Mouse (Mus musculus) neural tube, embryonic 15.5 days (tissue): ENCODE data around the gene Plxna1. TPM values are rescaled to one million over a fixed set of nuclear protein-coding genes. Genes with fewer than 3 reads are reported as not detected.

Source experiments
- ATAC-seq: fragments of 200-750 bp; cut with Nextera tagmentation; 2 replicates; pipeline ENCODE4 v1.8.0; 2017; ENCODE audit warnings: mild to moderate bottlenecking, moderate TSS enrichment, moderate library complexity; ENCODE audit not compliant: low FRiP score
- H3K27ac ChIP-seq: fragments of 300-500 bp; sonication (generic); replicated peaks from 2 replicates; pipeline ENCODE4 v1.5.1; 2015; ENCODE audit warnings: mild to moderate bottlenecking, inconsistent platforms
- H3K27me3 ChIP-seq: fragments of 300-500 bp; sonication (generic); replicated peaks from 2 replicates; pipeline ENCODE4 v1.6.1; 2015; ENCODE audit warnings: inconsistent platforms
- H3K36me3 ChIP-seq: fragments of 300-500 bp; sonication (generic); 2 replicates; pipeline ENCODE4 v1.6.1; 2015; ENCODE audit warnings: inconsistent platforms
- H3K4me1 ChIP-seq: fragments of 300-500 bp; sonication (generic); 2 replicates; pipeline ENCODE4 v1.6.1; 2015; ENCODE audit warnings: inconsistent platforms
- H3K4me2 ChIP-seq: fragments of 300-500 bp; sonication (generic); 2 replicates; pipeline ENCODE4 v1.6.1; 2015; ENCODE audit warnings: inconsistent platforms, mild to moderate bottlenecking, moderate library complexity
- H3K4me3 ChIP-seq: fragments of 300-500 bp; sonication (generic); replicated peaks from 2 replicates; pipeline ENCODE4 v1.5.1; 2015; ENCODE audit warnings: mild to moderate bottlenecking, inconsistent platforms
- H3K9ac ChIP-seq: fragments of 300-500 bp; sonication (generic); replicated peaks from 2 replicates; pipeline ENCODE4 v1.6.1; 2015; ENCODE audit warnings: mild to moderate bottlenecking, inconsistent platforms
- H3K9me3 ChIP-seq: fragments of 300-500 bp; sonication (generic); replicated peaks from 2 replicates; pipeline ENCODE4 v1.6.1; 2016; ENCODE audit warnings: inconsistent platforms
- WGBS: fragments of 180-500 bp; shearing (Covaris S2); methylation state at CpG from one replicate; pipeline ENCODE4 v1.1.7; 2015; ENCODE audit warnings: mixed read lengths; 5-methylcytosine and 5-hydroxymethylcytosine counted together
- polyA plus RNA-seq: library from polyadenylated mRNA; unstranded; fragments of >200 nt; fragmentation: Nextera tagmentation; extraction: Ambion mirVana; gene quantifications from 2 replicates; pipeline ENCODE4 v1.2.1, GENCODE M21; 2015

Gene Plxna1
- polyA plus RNA-seq, result 34.8 and 36.4 TPM in 2 replicates

DNA sequence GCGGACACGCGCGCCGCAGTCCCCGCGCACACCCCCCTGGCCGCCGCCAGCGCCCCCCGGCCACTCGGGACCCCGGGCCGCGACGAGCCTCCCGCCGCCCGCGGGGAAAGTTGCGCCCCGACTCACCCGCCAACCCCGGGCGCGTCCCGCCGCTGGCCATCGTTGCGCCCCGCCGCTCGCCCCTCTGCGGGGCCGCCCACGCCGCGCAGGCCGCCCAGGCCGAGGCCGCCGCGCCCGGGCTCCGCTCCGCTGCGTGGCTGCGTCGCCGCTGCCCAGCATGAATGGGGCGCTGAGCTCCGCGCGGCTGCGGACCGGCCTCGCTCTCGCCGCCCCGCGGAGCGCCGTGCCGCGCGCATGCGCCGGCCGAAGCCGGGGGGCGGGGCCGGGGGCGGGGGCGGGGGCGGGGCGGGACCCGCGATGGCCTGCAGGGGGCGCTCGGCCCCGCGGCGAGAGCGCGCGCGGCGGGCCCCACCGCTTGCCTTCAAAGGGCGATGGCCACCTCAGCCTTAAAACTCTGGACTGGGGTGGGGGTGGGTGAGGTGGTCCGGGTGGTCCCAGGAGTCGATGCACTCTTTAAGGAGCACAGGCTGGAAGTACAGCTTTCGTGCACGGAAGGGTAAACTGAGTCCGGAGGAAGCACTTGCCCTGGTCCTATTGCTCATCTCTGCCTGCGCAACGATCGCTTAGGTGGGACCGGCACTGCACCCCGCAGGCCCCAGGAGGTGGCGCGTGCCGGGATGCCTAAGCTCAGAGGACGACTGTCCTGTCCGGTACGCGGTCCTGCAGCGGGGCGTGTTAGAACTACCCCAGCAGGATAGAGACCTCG lies at the start of gene Plxna1:
Gene Plxna1, minus strand, starts transcription at position 340 of the 826 bp plus-strand sequence.
- WGBS, result under 1% methylated on average over 89 of the region's 110 CpGs
- ATAC-seq, result peak; percentile 88
- H3K4me2 ChIP-seq, result peak within 1 kb of the TSS; percentile 98
- peak within 1 kb of the TSS; percentile 93 for H3K4me3 ChIP-seq
- no peaks in the 10 kb centered on the region for H3K36me3 ChIP-seq
- H3K27ac ChIP-seq, result peak within 1 kb of the TSS; percentile 87
- peaks cover 45% of the 10 kb centered on the region for H3K4me1 ChIP-seq
- no peaks in the 10 kb centered on the region for H3K9me3 ChIP-seq
- peaks cover 6% of the 10 kb centered on the region; the same call in 1 of the 2 replicates for H3K27me3 ChIP-seq
- peak within 1 kb of the TSS; percentile 94 for H3K9ac ChIP-seq

DNA sequence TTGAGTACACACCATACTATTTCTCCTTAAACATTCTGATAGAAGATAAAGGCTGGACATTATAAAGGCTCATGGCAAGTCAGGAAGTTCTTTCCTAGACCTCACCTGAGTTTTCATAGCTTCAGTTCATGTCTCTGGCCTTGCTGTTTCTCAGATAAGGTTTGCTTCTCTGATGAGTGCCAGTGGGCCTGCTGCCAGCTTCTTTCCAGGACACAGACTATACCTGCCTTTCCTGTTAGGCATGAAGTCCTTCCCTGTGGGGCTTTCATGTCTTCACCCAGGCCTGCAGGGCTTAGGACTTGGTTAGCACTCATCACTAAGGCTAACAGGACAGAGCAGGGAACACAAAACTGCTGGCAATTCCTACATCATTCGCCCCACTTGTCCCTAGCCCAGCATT lies 46.6 kb upstream of the Plxna1 start:
- Histone ChIP-seq H3K9ac (no peak overlapping the region), H3K36me3 (no peaks in the 10 kb centered on the region), H3K4me1 (peaks cover 9% of the 10 kb centered on the region), H3K4me3 (no peak overlapping the region), H3K4me2 (no peak overlapping the region), H3K27ac (no peak overlapping the region), H3K27me3 (no peaks in the 10 kb centered on the region), H3K9me3 (no peaks in the 10 kb centered on the region)
- no peak for ATAC-seq
- WGBS, result 87% methylated on average over 1 of the region's 1 CpGs

DNA sequence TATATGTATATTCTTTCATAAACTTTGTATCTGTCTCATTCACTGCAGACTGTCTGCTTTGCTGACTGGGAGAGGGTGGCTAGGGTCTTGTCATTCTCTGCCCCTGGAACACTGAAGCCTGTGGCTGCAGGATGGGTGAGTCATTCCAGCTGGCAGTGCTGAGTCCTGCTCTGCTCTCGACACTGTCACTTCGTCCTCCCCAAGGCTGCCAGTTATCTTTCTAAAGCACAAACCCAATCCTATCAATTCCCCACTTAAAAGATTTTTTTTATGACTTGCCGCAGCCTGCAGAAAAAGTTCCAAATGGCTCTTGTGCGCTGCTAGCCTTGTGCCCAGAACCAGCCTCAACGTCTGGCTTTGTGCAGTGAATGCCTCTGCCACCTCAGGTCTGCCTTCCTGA lies 45.8 kb upstream of the Plxna1 start:
- no peak overlapping the region for H3K4me2 ChIP-seq
- ATAC-seq, result no peak
- H3K36me3 ChIP-seq, result no peaks in the 10 kb centered on the region
- H3K4me1 ChIP-seq, result peaks cover 17% of the 10 kb centered on the region
- no peak overlapping the region for H3K27ac ChIP-seq
- WGBS, result 80% methylated on average over 5 of the region's 5 CpGs
- no peaks in the 10 kb centered on the region for H3K27me3 ChIP-seq
- no peak overlapping the region for H3K4me3 ChIP-seq
- no peaks in the 10 kb centered on the region for H3K9me3 ChIP-seq
- H3K9ac ChIP-seq, result no peak overlapping the region

DNA sequence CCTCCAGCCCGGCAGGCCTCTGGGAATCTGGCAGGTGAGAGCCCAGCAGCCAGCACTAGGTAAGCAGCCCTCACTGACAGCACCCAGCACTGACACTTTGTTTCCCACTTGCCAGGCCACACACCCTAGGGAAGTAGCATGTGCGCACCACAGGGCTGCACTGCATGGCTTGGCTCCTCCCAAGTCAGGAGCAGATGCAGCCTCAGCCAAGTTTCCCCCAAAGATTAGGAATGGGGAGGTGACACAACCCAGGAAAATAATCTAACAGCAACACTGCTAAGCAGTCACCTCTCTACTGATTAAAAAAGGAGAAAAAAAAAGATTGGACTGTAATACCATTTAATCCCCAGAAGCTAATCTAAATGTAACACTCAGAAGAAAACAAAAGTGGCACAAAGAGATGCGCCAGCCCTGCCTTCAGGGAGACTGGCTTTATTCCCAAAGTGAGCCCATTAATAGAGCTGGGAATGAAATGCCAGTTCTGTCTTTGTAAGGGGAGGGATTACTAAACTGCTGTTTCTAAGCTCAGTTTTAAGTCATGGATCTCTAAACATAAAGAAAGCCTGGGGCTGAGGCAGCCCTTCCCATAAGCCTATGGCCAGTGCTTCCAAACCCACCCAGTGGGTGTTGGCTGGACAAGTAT lies 44.9 kb upstream of the Plxna1 start:
- ATAC-seq, result 0 out of 2 replicates have a peak, but pooled peaks have one; percentile 28
- Histone ChIP-seq H3K4me1 (peaks cover 19% of the 10 kb centered on the region), H3K4me3 (no peak overlapping the region), H3K36me3 (no peaks in the 10 kb centered on the region), H3K9ac (no peak overlapping the region), H3K27ac (peak overlapping the region; percentile 37; the same call in 1 of the 2 replicates), H3K27me3 (no peaks in the 10 kb centered on the region), H3K4me2 (no peak overlapping the region), H3K9me3 (no peaks in the 10 kb centered on the region)
- WGBS, result 61% methylated on average over 3 of the region's 3 CpGs

DNA sequence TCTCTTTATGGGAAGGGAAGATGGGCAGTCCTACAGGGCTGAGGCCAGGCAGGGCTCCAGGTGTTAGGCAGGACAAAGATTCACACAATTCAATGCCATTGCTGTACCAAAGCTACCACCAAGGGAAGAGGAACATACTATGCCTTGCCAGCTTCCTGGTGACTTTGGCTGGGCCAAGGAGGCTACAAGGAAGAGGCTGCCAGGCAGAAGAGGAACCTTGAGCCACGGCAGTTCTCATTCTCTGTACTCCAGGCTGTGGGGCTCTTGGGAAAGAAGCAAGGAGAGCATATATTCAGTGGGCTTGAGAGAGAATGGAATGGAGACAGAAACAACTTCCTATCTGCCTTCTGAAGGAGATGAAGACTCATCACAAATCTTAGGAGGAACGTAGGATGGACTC lies 42.5 kb upstream of the Plxna1 start:
- no peak for ATAC-seq
- H3K4me1 ChIP-seq, result peaks cover 19% of the 10 kb centered on the region
- H3K9me3 ChIP-seq, result no peaks in the 10 kb centered on the region
- no peak overlapping the region for H3K4me3 ChIP-seq
- no peak overlapping the region for H3K27ac ChIP-seq
- no peak overlapping the region for H3K9ac ChIP-seq
- H3K36me3 ChIP-seq, result no peaks in the 10 kb centered on the region
- H3K27me3 ChIP-seq, result no peaks in the 10 kb centered on the region
- 82% methylated on average over 2 of the region's 2 CpGs for WGBS
- H3K4me2 ChIP-seq, result no peak overlapping the region

DNA sequence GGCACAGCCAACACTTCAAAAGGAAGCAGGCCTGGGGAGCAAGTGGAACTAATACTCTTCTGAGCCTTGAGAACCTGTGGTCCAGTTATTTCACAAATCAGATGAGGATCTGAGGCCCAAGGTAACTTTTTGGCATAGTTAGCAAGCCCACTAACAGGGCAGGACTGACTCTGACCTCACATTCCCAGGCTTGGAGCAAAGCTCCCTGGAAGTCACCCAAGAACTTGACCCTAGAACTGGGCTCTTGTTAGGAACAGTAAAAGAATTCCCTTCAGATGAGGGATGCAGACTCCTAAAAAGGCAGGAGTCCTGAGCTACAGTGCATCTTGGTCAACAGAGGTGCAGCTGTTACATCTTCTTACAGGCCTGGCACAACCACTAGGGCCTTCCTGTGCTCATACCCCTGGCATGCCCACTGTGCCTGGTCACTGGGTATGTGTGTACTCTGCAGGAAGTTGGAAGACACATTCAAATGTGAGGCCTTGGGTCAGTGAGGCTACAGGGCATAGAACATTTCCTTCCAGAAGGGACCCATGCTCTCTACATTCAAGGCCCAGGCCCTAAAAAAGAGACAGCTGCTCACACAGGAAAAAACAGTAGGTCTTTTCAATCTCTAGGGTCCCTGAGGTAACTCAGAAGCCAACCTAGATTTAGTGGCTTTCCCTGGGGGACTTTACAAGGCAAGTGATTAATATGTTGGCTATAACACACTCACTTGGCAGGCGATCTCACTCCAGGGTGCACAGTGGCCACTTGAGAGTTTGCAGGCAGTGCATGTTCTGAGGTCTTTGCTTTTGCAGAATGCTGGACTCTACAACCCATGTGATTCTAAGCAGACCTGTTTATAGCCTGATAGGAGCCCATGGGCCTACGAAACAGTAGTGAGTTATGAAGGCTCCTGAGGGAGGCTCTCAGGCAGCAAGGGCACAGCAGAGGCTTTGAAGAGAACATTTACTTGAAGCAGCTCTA lies 41.1 kb upstream of the Plxna1 start:
- H3K4me1 ChIP-seq, result peaks cover 19% of the 10 kb centered on the region
- H3K27me3 ChIP-seq, result no peaks in the 10 kb centered on the region
- no peak overlapping the region for H3K4me2 ChIP-seq
- WGBS, result 39% methylated on average over 2 of the region's 2 CpGs
- H3K9me3 ChIP-seq, result no peaks in the 10 kb centered on the region
- no peak overlapping the region for H3K9ac ChIP-seq
- no peak; the same call in 1 of the 2 replicates for ATAC-seq
- no peaks in the 10 kb centered on the region for H3K36me3 ChIP-seq
- no peak overlapping the region for H3K4me3 ChIP-seq
- 0 out of 2 replicates have a peak overlapping the region, but pooled peaks have one; percentile 33 for H3K27ac ChIP-seq

DNA sequence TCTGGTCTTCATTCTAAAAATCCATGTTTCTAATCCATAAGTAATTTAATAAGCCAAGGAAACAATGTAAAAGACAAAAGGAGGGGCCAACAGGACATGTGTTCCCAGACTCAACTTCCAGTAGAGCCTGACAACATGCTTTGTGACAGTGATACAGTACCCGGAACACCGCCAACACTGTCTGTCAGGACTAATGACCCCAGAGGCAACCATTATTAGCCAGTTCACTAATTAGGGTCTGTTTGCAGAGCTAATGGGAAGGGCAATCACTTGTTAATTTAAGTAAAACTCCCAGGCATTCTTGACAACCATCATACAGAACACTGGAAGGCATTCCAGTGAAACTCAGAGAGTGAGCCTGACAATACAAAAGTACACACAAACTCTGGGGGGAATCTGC lies 40.0 kb upstream of the Plxna1 start:
- 46% methylated on average over 2 of the region's 2 CpGs for WGBS
- no peaks in the 10 kb centered on the region for H3K9me3 ChIP-seq
- H3K36me3 ChIP-seq, result no peaks in the 10 kb centered on the region
- H3K27ac ChIP-seq, result no peak overlapping the region
- peaks cover 14% of the 10 kb centered on the region for H3K4me1 ChIP-seq
- H3K9ac ChIP-seq, result no peak overlapping the region
- no peak overlapping the region for H3K4me3 ChIP-seq
- no peaks in the 10 kb centered on the region for H3K27me3 ChIP-seq
- no peak for ATAC-seq
- H3K4me2 ChIP-seq, result no peak overlapping the region

DNA sequence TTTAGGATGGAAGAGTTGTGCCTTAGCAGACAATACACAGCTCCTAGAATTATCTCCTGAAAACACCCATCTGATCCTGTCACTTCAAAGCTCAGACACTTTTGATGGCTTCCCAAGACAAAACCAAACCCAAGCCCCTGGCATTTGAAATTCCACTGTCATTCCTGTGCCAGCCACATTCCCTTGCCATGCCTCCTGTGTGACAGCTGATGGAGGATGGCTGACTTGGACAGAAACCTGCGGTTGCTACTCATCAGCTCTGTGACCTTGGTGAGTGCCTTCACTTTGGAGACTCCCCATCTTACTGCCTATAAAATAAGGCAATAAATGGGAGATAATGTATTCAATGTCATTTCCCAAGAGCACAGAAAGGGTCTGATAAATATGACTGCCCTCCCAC lies 37.1 kb upstream of the Plxna1 start:
- 88% methylated on average over 1 of the region's 1 CpGs for WGBS
- H3K9ac ChIP-seq, result no peak overlapping the region
- no peak overlapping the region for H3K27ac ChIP-seq
- no peaks in the 10 kb centered on the region for H3K36me3 ChIP-seq
- ATAC-seq, result no peak
- H3K9me3 ChIP-seq, result no peaks in the 10 kb centered on the region
- H3K27me3 ChIP-seq, result no peaks in the 10 kb centered on the region
- no peak overlapping the region for H3K4me3 ChIP-seq
- peaks cover 11% of the 10 kb centered on the region for H3K4me1 ChIP-seq
- H3K4me2 ChIP-seq, result no peak overlapping the region

DNA sequence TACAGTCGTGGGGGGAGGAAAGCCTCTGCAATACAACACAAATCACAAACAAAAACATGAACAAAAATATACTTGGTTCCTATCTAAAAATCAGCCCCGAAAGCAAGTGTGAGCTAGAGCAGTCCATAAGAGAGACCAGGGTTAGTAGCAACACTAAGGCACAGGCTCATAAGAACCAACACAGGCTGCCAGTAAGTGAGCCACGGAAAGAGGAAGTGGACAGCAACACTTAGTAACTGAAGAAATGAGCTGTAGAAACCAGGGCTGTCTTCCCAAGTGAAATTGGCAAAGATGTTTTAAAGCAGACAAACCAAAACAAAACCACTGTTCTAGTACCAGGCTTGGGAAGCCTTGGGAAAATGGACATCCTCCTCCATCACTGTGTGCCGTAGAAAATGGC lies 35.5 kb upstream of the Plxna1 start:
- no peak overlapping the region for H3K9ac ChIP-seq
- no peaks in the 10 kb centered on the region for H3K9me3 ChIP-seq
- H3K4me3 ChIP-seq, result no peak overlapping the region
- H3K4me2 ChIP-seq, result no peak overlapping the region
- H3K27me3 ChIP-seq, result no peaks in the 10 kb centered on the region
- no peaks in the 10 kb centered on the region for H3K36me3 ChIP-seq
- H3K4me1 ChIP-seq, result no peaks in the 10 kb centered on the region; the same call in 1 of the 2 replicates
- no peak overlapping the region for H3K27ac ChIP-seq
- no peak for ATAC-seq
- 78% methylated on average over 4 of the region's 4 CpGs for WGBS

DNA sequence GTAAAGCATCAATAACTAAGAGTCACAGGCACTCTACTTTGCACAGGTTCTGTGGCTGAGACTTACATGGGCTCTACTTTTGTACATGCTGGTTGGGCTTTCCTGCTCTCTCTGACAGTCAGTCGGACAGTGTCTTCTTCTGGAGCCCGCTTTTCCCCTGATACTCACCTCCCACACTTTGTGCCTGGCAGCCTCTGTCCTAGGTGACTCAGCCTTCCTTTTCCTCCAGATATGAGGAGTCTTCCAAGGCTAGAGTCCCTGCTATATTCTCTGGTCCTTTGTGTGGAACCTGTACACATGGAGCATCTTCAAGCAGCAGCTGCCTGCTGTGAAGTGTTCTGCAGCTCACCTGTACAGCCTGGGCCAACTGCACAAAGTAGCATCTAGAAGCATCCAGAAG lies 31.4 kb upstream of the Plxna1 start:
- H3K27ac ChIP-seq, result no peak overlapping the region
- WGBS, result 90% methylated on average over 2 of the region's 2 CpGs
- H3K36me3 ChIP-seq, result no peaks in the 10 kb centered on the region
- no peak for ATAC-seq
- H3K27me3 ChIP-seq, result no peaks in the 10 kb centered on the region
- no peak overlapping the region for H3K4me2 ChIP-seq
- H3K4me1 ChIP-seq, result no peaks in the 10 kb centered on the region
- H3K9me3 ChIP-seq, result no peaks in the 10 kb centered on the region
- H3K9ac ChIP-seq, result no peak overlapping the region
- H3K4me3 ChIP-seq, result no peak overlapping the region

DNA sequence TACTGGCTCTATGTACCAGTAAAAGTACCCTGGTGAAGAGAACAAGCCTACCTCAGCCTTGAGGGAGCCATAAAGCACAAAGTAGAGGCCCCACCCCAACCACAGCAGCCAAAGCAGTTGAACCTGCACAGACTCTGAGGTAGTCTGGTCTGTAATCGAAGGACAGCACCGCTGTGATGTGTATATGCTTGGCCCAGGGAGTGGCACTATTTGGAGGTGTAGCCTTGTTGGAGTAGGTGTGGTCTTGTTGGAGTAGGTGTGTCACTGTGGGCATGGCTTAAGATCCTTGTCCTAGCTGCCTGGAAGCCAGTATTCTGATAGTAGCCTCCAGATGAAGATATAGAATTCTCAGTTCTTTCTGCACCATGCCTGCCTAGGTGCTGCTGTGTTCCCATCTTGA lies 29.8 kb upstream of the Plxna1 start:
- 98% methylated on average over 2 of the region's 2 CpGs for WGBS
- Histone ChIP-seq H3K4me1 (no peaks in the 10 kb centered on the region), H3K9ac (no peak overlapping the region), H3K27me3 (no peaks in the 10 kb centered on the region), H3K9me3 (no peaks in the 10 kb centered on the region), H3K27ac (no peak overlapping the region), H3K36me3 (no peaks in the 10 kb centered on the region), H3K4me2 (no peak overlapping the region), H3K4me3 (no peak overlapping the region)
- no peak for ATAC-seq
